In the genomic region with DNA sequence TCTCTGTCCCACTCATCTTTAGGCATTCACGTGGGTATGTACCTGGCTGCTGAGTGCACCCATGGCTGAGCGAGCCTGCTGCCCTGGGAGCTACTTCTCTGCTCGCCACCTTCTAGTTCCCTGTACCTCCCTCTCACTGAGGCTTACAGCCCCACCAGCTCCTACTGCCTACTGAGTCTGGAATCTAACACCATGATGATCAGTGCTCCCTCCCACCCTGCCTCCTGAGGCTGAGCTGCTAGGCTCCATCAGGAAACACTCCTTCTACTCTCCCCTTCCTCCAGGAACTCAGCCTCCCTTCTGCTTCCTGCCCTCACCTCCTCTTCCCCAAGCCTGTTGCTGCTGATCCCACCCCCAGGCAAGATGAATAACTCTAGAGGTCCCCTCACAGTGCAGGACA, we compare ENCODE assay signal across 14 mouse cellular contexts.
DNase-seq lines count a peak whose midpoint lies in the region; ATAC-seq and TF ChIP-seq lines count a peak whose summit lies in the region.
"Had no signal": no experiment of that assay in that cellular context is flagged by ENCODE, and none has a peak within 500 bp of the region (broad histone marks: within the 10 kb centered on the region; RNA-seq: fewer than 3 reads in every experiment).

No protein-coding gene starts in this region.

- no peak for DNase-seq in hindbrain, embryonic 10.5 days (ENCODE audit: low spot score)
- DNase-seq in embryonic facial prominence, embryonic 11.5 days (ENCODE audit: low spot score) = peak; percentile 50
- no peak for DNase-seq in liver, postnatal 0 days
- DNase-seq in adipocyte (ENCODE audit: low spot score) = no peak
- DNase-seq: cerebellum, adult 11 months; gastrocnemius, postnatal 25 days; heart, postnatal 10 days; kidney, postnatal 36 days; lung, postnatal 10 days had no signal

- peaks cover 65% of the 10 kb centered on the region for H3K4me1 ChIP-seq in hindbrain, embryonic 10.5 days (replicated peaks)
- H3K4me1 ChIP-seq in hindbrain, embryonic 16.5 days (ENCODE audit: control insufficient read depth, insufficient read depth, low read depth, low read length) = peaks cover 24% of the 10 kb centered on the region
- H3K4me1 ChIP-seq in megakaryocyte, embryonic 14.5 days = peaks cover 20% of the 10 kb centered on the region
- H3K4me1 ChIP-seq in embryonic facial prominence, embryonic 11.5 days (ENCODE audit: control insufficient read depth, insufficient read depth, low read length) = peaks cover 3% of the 10 kb centered on the region
- H3K4me1 ChIP-seq in liver, postnatal 0 days (ENCODE audit: insufficient read depth) = peaks cover 21% of the 10 kb centered on the region

- no peak for TF ChIP-seq EP300 in liver, postnatal 0 days (IDR thresholded peaks at IDR 0.05; ENCODE audit: low read depth)

- no peak for ATAC-seq in hindbrain, embryonic 16.5 days
- no peak for ATAC-seq in megakaryocyte, adult 5-6 weeks (ENCODE audit: poor library complexity, severe bottlenecking)
- ATAC-seq in embryonic facial prominence, embryonic 11.5 days (replicated peaks; ENCODE audit: insufficient number of reproducible peaks, low FRiP score, low TSS enrichment, low read depth) = no peak; the same call in 1 of the 2 replicates
- ATAC-seq in liver, postnatal 0 days = no peak
- ATAC-seq: CD4-positive, CD25-positive, alpha-beta regulatory T cell, adult 4 months; midbrain, embryonic 13.5 days had no signal

- no peak overlapping the region for H3K4me2 ChIP-seq in hindbrain, embryonic 16.5 days (ENCODE audit: low read length)
- H3K4me2 ChIP-seq in embryonic facial prominence, embryonic 11.5 days (ENCODE audit: low read depth, low read length) = no peak overlapping the region
- no peak overlapping the region for H3K4me2 ChIP-seq in liver, postnatal 0 days (ENCODE audit: low read depth, low read length)
- H3K4me2 ChIP-seq: midbrain, embryonic 13.5 days had no signal

- no peak for TF ChIP-seq CTCF in liver, postnatal 0 days (IDR thresholded peaks at IDR 0.05; ENCODE audit: low read depth)

- H3K36me3 ChIP-seq in hindbrain, embryonic 10.5 days = no peaks in the 10 kb centered on the region
- no peaks in the 10 kb centered on the region for H3K36me3 ChIP-seq in hindbrain, embryonic 16.5 days (ENCODE audit: control insufficient read depth, insufficient read depth, low read length)
- no peaks in the 10 kb centered on the region for H3K36me3 ChIP-seq in megakaryocyte, embryonic 14.5 days (replicated peaks; ENCODE audit: low read length)
- no peaks in the 10 kb centered on the region for H3K36me3 ChIP-seq in embryonic facial prominence, embryonic 11.5 days (replicated peaks; ENCODE audit: control insufficient read depth, insufficient read depth, low read depth, low read length)
- H3K36me3 ChIP-seq in liver, postnatal 0 days (replicated peaks; ENCODE audit: insufficient read depth, low read length) = no peaks in the 10 kb centered on the region
- H3K36me3 ChIP-seq: midbrain, embryonic 13.5 days had no signal

- H3K27ac ChIP-seq in hindbrain, embryonic 10.5 days = peak overlapping the region; percentile 59; the same call in 1 of the 2 replicates
- H3K27ac ChIP-seq in hindbrain, embryonic 16.5 days (ENCODE audit: low read depth, low read length) = no peak overlapping the region
- no peak overlapping the region for H3K27ac ChIP-seq in embryonic facial prominence, embryonic 11.5 days (replicated peaks; ENCODE audit: low read depth, low read length)
- H3K27ac ChIP-seq in liver, postnatal 0 days (ENCODE audit: low read depth) = peak overlapping the region; percentile 70; the same call in 1 of the 2 replicates
- H3K27ac ChIP-seq: midbrain, embryonic 13.5 days had no signal

- no peaks in the 10 kb centered on the region for H3K27me3 ChIP-seq in hindbrain, embryonic 10.5 days (ENCODE audit: insufficient read depth, poor library complexity, severe bottlenecking)
- H3K27me3 ChIP-seq in hindbrain, embryonic 16.5 days (replicated peaks; ENCODE audit: control insufficient read depth, insufficient read depth, low read length) = no peaks in the 10 kb centered on the region
- peaks cover 2% of the 10 kb centered on the region for H3K27me3 ChIP-seq in megakaryocyte, embryonic 14.5 days (replicated peaks)
- H3K27me3 ChIP-seq in embryonic facial prominence, embryonic 11.5 days (ENCODE audit: control insufficient read depth, insufficient read depth, low read length) = no peaks in the 10 kb centered on the region
- no peaks in the 10 kb centered on the region for H3K27me3 ChIP-seq in liver, postnatal 0 days (ENCODE audit: insufficient read depth, low read length)
- H3K27me3 ChIP-seq: midbrain, embryonic 13.5 days had no signal

- no peak overlapping the region for H3K4me3 ChIP-seq in hindbrain, embryonic 10.5 days
- no peak overlapping the region for H3K4me3 ChIP-seq in hindbrain, embryonic 16.5 days (ENCODE audit: low read length)
- H3K4me3 ChIP-seq in megakaryocyte, embryonic 14.5 days (replicated peaks) = peak overlapping the region; percentile 2
- H3K4me3 ChIP-seq in embryonic facial prominence, embryonic 11.5 days (ENCODE audit: low read depth, low read length) = no peak overlapping the region
- no peak overlapping the region for H3K4me3 ChIP-seq in liver, postnatal 0 days (ENCODE audit: low read depth, low read length)
- H3K4me3 ChIP-seq: midbrain, embryonic 13.5 days had no signal

- no peaks in the 10 kb centered on the region for H3K9me3 ChIP-seq in hindbrain, embryonic 10.5 days
- no peaks in the 10 kb centered on the region for H3K9me3 ChIP-seq in hindbrain, embryonic 16.5 days (ENCODE audit: control insufficient read depth, low read length)
- no peaks in the 10 kb centered on the region for H3K9me3 ChIP-seq in megakaryocyte, embryonic 14.5 days
- no peaks in the 10 kb centered on the region for H3K9me3 ChIP-seq in embryonic facial prominence, embryonic 11.5 days (replicated peaks; ENCODE audit: control insufficient read depth, low read length)
- no peaks in the 10 kb centered on the region for H3K9me3 ChIP-seq in liver, postnatal 0 days (ENCODE audit: low read length)
- H3K9me3 ChIP-seq: midbrain, embryonic 13.5 days had no signal

- H3K9ac ChIP-seq in hindbrain, embryonic 16.5 days (ENCODE audit: low read depth, low read length) = no peak overlapping the region
- H3K9ac ChIP-seq in embryonic facial prominence, embryonic 11.5 days (replicated peaks; ENCODE audit: low read length) = no peak overlapping the region
- no peak overlapping the region for H3K9ac ChIP-seq in liver, postnatal 0 days (replicated peaks)
- H3K9ac ChIP-seq: midbrain, embryonic 13.5 days had no signal

- WGBS in hindbrain, embryonic 10.5 days = 78% methylated on average over 3 of the region's 3 CpGs
- 79% methylated on average over 3 of the region's 3 CpGs for WGBS in hindbrain, embryonic 16.5 days
- WGBS in embryonic facial prominence, embryonic 11.5 days = 62% methylated on average over 3 of the region's 3 CpGs
- 64% methylated on average over 3 of the region's 3 CpGs for WGBS in liver, postnatal 0 days (ENCODE audit: insufficient replicate concordance)

Comparison
In these comparisons a context has a peak if more than half of its experiments do, and no peak if none do; other contexts are left out.
1. H3K27ac ChIP-seq: peak in hindbrain, embryonic 10.5 days (single experiment) and liver, postnatal 0 days (single experiment); none in hindbrain, embryonic 16.5 days (single experiment) and embryonic facial prominence, embryonic 11.5 days (single experiment).